16 mouse cellular contexts compared by ENCODE assay signal in genomic region chr4:53379855-53380254, GRCm38 (mm10).
"Had no signal": no experiment of that assay in that cellular context is flagged by ENCODE, and none has a peak within 500 bp of the region (broad histone marks: within the 10 kb centered on the region; RNA-seq: fewer than 3 reads in every experiment).

No protein-coding gene starts in this region.

- H3K4me3 ChIP-seq: neural tube, embryonic 13.5 days; neural tube, embryonic 15.5 days; stomach, embryonic 15.5 days had no signal

- H3K36me3 ChIP-seq: neural tube, embryonic 13.5 days; neural tube, embryonic 15.5 days; stomach, embryonic 15.5 days had no signal

- H3K27me3 ChIP-seq: neural tube, embryonic 13.5 days; neural tube, embryonic 15.5 days; stomach, embryonic 15.5 days had no signal

- DNase-seq: retina, postnatal 1 day; right cerebral cortex, adult 18-20 months; right cerebral cortex, postnatal 14 days; right cerebral cortex, postnatal 25 days; right cerebral cortex, postnatal 4 days; spleen, adult 18-20 months; thymus, adult 18-20 months; thymus, adult 2 months; thymus, postnatal 14 days; thymus, postnatal 25 days; thymus, postnatal 36 days; thymus, postnatal 4 days had no signal

- H3K9ac ChIP-seq: neural tube, embryonic 13.5 days; neural tube, embryonic 15.5 days; stomach, embryonic 15.5 days had no signal

- H3K4me1 ChIP-seq: stomach, embryonic 15.5 days had no signal

- H3K27ac ChIP-seq: neural tube, embryonic 13.5 days; neural tube, embryonic 15.5 days; stomach, embryonic 15.5 days; stomach, postnatal 0 days had no signal

- H3K4me2 ChIP-seq: neural tube, embryonic 13.5 days; neural tube, embryonic 15.5 days; stomach, embryonic 15.5 days had no signal

- H3K9me3 ChIP-seq: neural tube, embryonic 13.5 days; neural tube, embryonic 15.5 days; stomach, embryonic 15.5 days had no signal
